Mouse (Mus musculus) right cerebral cortex, postnatal 10 days (tissue): ENCODE data around the gene Hdac4.
A peak's percentile ranks its signal among the peaks of the same experiment; 100 is the strongest.

ENCODE experiments used
- DNase-seq, 2 experiments: peaks; one replicate each; pipeline ENCODE4 v3.0.0; 2021; ENCODE audit warnings: low spot score in 2 of 2

Hdac4 gene

DNA sequence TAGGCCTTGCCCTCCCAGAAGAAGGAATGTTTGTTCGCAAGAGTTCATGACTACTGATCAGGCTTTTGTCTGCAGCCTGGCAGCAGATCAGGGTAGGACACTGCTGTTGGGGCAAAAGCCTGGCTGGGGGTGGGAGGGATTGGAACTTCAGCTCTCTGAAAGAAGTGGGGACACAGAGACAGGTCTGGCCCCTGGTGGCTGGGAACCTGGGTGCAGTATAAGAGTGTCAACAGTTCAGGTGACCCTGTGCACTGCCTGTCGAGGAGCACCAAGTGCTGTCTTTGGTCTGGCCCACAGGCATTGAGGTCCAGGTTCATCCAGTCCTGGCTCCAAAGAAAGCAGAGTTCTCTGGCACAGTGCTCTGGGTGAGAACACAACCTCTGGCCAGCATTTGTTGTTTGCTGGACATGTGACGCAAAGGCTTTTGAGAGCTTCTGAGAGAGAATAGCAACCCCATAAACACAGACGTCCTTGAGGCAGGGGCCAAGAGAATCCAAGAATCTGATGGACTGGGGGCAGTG is 95.1 kb downstream of the Hdac4 start:
- DNase-seq = peak; percentile 54 to 64

DNA sequence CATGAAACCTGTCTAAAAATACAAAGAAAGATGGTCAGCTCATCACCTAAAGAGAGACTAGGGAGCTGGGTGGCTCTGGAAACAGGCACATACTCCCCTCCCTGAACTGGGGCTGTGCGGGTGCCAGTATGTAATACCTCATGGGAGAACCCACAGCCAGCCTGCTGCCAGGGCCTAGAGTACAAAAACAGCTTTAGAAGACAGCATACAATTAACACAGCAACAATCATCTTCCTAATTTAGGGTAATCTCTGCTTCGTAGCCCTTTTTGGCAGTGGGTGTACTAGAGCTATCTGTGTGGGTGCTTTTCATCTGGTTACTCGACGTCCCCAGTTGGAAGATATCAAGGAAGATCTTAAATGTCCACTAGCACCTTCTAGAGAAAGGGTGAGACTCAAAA is 95.5 kb downstream of the Hdac4 start:
- DNase-seq = peak; percentile 60 to 73

DNA sequence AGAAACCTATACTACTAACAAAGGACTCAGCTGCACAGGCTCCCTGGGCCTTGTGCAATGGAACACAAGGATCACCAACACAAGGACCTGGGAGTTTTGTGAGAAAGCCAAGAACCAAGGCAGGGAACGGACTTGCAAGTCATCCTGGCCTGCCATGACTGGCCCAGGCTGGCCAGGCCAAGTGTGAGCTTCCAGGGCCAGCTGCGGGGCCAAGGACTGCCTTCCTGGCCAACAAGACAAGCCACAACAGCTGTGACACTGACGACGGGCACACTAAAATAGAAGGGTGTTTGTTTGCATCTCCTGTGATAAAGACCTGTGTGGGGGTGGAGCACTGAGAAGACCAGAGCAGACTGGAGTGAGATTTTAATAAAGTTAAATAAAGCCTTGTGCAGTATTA is 96.0 kb downstream of the Hdac4 start:
- no peak for DNase-seq

DNA sequence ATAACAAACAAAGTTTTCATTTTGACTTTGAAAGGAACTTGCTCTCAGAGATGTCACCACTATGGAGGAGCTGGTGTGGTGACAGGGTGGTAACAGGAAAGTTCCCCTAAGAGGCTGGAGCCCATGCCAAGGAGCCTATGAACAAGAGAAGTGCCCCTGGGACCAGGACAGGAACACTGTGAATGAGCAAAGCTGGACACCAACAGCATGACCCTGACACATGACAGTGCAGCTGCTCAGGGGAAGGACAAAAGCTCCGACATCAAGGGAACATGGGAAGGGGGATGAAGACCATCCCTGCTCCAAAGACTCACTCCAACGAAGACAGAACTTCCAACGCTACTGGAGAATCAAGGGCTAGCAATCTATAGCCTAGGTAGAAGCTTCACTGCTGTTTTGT is 97.0 kb downstream of the Hdac4 start:
- DNase-seq = no peak

DNA sequence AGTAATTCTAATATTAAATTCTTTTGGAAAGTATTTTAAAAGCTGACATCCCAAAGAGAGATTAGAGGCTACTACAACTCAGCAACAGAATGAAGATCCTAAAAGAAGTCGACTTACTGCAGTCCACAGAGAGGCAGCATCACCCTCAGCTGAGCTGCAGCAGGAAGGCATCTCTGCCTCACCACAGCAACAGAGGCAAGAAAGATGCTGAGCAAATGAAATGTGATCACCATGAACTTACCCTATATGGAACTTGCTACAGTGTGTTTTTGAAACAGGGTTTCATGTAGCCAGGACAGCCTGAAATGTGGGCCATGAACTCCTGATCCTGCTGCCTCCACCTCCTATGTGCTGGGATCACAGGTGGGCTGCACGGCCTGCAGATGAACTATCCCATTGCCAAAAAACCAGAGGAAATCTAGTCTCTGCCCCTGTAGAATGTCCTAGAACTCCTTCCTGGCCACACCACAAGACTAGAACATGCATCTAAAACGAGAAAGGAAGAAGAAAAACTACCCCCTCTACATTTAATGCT is 98.4 kb downstream of the Hdac4 start:
- DNase-seq = no peak

DNA sequence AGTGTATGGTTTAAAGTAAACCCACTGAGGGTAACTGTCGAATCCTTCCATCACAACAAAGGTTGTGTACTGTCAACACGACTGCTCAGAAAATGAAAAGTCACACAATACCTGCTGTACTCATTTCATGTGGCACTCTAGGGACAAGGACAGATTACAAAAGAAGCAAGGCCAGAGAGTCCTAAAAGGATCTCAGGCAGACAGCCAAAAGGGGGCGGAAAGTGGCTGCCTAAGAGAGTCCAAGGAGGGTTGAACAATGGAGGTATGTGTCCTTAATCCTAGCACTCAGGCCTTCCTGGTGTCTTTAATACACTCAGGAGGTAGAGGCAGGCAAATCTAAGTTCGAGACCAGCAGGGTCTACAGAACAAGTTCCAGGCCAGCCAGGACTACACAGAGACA is 103.2 kb downstream of the Hdac4 start:
- DNase-seq = no peak

DNA sequence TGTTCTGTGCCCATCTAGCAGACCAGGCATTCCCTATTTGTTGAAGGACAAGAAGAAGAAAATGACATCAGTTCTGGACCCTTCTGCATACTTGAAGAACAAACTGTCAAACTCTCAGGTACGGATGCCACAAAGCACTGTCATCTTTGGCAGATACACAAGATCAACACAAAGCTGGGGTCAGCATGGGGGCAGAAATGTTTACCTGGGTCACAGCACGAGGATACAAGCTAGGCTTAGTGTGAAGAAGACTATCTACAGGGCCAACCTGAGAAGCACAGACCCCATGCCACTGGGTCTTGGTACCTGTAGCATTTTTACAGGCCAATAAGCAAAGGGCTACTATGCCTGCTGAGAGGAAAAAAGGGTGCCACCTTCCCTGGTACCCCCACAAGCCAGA is 107.7 kb downstream of the Hdac4 start:
- no peak for DNase-seq

DNA sequence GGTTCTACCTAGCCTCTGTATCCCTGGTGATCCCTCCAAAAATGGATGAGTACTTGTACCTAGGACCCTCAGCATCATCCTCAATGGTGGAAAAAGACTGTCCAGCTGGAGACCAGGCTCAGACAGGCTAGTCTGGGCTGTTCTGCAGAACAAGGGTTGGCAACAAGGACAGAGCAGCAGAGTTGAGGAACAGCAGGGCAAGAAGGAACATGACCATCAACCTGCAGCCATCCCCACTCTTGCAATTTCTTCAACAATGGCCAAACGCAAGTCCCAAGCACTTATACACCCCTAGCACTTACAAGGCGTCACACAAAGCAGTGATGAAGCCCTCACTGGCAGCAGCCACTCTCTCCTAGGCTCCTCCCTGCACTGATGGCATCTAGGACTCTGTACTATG is 108.2 kb downstream of the Hdac4 start:
- DNase-seq = no peak

DNA sequence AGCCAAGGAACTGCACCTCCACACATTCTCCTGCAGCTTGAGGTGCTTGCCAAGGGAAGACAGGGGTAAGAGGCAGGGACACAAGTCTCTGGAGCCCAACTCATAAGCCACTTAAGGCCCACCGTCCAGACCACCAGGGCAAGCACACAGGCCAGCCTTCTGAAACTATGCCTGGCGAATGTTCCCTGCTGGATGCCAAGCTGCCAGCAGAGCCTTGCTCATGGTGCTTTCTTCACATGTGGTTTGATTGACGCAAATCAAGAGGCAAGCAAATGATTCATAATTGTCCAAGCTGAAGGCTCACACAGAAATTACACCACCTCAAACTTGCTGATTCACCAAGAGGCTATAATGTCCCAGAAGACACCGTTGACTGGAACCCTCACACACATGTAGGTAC is 108.7 kb downstream of the Hdac4 start:
- no peak for DNase-seq

DNA sequence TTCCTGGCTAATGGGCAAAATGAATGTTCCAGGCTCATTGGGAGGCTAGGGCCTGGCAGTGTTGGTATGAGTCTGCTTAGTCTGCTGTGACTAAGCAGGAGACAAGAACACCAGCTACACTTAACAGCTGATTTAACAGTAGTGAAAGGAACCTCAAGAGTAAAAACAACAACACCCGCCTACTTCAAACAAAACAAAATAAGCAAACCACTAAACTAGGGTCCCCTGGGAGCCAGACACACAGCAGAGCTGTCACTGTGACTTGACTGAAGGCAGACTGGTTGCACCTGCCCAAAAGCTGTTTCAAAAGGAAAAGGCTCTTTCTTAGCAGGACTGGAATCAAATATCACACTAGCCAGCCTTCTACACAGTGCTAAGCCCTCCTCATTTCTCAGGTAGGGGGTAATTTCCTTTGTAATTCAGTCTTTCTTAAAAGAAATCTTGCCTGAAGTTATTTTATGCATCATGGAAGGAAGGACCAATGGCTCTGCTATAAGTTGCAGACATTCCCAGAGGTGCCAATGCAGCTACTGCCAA is 109.2 kb downstream of the Hdac4 start:
- DNase-seq = no peak

DNA sequence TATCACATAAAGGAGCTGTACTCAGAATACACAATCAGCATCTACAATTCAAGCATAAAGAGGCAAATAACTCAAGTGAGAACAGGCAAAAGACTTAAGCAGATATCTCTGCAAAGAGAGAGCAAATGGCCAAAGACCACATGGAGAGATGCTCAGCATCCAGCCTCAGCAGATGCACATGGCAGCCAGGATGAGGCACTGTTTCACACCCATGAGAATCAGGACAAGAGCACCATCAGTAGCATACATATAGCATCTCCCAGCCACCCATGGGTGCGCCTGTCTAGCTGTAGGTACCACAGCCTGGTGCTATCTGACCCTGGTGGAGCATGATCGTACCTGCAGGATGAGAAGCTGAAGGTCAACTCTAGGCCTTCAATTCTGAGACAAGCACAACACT is 110.8 kb downstream of the Hdac4 start:
- DNase-seq = no peak

DNA sequence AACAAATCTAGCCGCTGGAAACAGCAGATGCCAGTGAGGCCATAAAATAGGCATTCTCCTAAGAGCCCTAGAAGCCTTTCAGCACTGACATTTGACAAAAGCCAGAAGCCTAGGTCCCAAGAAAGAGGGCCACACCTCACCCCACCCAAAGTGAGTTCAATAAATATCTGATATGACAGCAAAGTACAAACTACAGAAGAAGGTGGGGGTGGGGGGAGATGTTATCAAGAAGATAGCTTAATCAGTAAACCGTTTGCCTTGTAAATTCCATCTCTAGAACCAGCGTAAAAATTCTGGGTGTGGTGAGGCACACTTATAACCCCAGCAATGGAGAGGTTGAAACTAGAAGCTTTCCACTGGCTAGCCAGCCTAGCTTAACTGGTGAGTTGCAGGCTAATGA is 111.5 kb downstream of the Hdac4 start:
- DNase-seq = no peak

DNA sequence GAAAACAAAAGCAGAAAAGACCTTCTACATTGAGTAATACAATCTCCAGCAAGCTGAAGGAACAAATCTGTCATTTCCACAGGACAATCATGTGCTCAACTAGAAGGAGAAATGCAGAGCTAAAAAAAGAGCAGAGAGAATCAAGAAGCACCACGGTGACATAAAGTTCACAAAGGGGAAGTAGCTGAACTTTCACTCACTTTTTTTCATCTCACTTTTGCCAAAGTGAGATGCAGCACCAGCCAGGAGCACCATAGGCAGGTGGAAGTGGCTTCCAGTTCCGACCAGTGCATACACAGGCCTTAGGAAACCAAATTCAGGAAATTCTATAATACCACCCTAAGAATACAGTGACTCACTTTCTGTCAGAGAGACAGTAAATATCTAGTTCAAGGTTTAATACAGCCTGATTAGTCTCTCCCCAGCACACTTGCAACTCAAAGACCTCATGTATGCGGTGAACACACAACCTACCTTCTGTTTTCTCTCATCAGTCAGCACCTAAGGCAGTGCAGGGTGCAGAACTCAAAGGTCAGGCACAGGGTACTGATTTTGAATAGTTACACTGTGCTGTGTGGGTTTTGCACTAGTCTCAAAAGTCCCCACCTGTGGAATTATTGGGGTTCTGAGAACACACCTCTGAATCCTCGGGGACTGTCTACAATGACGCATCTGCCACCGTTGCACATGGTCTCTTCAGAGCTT is 112.5 kb downstream of the Hdac4 start:
- DNase-seq = no peak

DNA sequence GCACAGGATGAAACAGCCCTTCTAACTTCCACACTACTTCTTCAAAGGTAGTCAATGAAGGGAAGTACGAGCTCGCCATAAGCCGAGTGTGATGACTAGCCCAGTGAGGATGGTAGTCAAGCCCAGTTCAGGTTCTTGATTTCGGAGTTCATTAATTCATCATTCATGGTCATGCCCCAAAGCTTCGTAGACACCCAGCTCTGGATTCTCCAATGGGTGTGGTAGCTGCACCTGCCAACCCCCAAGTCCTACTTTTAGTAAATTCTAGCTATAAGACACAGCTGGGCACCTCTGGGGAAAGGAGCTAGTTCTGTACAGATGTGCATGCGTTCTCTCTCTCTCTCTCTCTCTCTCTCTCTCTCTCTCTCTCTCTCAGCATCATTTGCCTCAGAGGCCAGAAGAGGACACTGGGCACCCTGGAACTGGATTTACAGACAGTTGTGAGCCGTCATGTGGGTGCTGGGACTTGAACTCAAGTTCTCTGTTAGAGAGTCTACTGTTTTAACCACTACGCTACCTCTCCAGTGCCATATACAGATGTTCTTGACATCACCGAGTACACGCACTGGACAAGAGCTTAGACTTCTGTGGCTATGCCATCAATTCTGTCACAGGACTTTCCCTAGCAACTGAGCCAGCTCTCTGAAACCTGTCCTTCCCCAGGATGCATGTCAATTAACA is 113.2 kb downstream of the Hdac4 start:
- DNase-seq = no peak

DNA sequence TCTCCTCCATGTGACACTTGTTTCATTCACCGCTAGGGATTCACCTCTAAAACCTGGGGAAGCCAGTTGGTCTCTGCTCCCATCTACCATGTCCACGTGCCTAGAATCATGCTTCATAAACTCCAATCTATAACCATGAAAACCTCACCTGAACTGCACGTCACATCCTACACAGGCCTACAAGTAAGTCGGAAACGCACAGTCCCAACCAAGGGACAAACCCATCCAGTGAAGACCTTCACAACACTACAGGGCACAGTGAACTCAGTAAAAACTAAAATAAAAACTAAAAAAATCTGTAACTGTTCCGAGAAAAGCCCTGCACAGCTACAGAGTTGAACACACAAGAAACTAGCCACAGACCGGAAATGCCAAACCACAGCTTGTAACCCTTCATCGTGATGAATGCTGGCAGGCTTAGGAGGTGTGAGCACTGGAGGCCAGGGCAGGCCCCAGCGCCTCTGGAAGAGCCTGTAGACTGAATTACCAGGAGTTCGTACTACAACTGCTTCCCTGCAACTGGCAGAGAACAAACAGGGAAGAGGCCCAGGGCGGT is 115.4 kb downstream of the Hdac4 start:
- DNase-seq = no peak

DNA sequence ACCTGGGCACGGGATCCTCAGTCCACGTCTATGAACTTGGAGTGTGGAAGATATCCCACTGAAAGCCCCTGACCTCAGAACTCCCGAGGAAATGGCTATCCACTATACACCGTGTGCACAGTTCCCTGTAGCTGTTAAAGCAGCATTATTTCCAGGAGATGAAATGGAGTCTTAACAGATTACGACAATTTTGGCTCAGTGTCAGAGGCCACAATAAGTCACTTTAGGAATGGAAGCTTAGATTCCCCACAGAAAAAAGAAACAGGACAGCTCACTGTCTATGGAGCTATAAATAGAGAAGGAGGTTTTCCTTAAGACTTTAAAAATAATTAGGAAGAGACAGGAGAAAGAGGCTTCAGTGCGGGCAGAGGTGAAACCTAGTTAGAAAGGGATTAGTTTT is 120.2 kb downstream of the Hdac4 start:
- DNase-seq = no peak

DNA sequence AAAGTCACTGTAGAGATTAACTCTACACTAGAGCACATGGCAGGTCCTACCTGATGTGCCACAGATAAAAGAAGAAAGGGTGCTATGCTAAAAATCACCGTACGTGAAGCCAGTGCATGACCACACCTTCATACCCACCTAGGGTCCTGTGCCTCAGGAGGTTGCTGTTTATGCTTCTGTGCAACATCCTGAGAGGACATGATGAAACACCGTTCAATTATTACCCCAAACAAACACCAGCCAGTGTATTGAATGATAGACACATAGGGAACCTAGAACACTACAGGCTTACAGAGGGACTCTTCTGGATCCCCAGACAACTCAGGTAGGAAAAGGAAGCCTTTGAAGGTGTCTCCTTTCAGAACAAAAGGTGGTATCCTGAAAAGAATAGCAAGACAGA is 120.8 kb downstream of the Hdac4 start:
- DNase-seq = no peak

DNA sequence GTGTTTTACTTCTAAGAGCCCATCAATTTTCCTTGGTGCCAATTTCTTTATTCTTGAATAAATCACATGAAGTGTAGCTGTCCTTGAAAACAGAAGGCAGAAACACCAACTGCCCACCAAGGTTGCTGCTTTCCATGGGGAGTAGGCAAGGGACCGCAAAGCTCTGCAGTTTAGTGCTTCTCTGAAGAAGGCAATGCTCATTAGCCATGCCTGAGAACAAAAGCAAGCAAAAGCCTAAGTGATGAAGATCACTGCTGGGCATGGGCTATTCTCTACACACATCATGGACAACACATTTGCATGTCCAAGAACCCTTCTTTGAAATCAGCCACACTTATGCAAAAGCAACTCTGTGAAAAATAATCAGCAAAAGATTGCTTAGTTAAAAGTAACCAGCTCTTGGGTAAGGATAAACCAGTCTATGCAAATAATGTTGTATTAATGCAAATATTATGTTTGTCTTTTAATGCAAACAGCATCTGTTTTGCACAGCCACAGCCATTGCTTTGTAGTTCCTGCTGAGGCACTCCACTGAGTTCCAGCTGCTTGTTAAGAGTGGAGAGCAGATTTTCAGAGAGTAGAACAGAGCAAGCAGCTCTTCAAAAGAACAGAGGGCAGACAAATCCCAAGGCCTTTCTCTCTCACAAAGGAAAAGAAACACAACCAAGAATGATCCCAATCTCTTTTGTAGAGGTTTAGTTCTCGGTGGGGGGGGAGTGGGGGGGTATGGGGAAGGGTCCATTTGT is 125.4 kb downstream of the Hdac4 start:
- no peak for DNase-seq

DNA sequence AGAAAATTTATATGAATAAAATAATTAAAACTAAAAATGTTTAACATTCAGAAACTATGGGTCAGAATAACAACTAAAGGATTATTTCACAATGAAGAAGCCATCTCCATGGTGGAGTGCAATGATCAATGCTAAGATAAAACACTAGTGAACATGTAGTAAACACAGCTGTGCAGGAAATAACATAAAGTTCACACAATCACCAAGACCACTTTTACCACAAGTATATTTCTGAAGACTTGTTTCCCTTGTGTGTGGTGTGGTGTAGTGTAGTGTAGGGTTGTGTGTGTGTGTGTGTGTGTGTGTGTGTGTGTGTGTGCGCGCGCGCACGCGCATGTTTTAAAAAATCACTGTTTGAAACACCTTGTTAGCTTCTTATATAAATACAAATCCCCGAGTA is 126.0 kb downstream of the Hdac4 start:
- DNase-seq = no peak

DNA sequence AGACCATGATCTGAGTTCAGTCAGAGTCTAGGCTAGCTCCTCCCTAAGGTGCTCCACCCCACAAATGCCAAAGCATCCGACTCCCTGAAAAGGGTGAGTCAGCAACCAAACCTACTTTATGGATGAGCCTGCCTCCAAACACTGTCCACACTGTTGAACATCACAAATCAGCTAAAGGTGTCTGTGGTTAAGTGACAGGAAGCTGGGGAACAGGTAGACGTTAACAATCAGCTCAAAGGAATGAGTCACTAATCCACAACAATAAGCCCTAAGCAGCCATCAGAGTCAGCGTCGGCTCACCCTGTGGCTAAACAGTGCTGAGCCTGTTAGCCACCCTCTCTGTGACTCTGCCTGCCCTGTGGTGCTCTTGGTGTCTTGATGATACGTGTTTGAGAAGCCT is 131.2 kb downstream of the Hdac4 start:
- DNase-seq = no peak

DNA sequence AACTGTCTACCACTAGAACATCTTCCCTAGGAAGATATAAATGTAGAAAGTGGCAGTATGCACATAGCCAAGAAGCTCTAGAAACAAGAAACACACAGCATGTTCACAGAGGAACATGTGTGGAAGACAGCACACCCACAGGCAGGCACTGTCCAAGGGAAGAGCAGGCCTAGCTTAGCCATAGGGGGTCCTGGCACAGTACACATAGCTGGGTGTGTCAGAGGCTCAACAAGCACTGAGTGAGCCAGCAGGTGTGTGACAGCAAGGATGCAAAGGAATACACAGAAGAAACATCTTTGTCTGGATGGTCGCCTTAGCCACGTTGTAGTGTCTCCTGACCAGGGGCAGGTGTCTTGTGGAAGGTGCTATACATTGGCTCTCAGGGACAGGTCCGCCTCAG is 132.2 kb downstream of the Hdac4 start:
- DNase-seq = no peak
